Mouse (Mus musculus): ENCODE data around the gene Fam49a. TPM values are rescaled to one million over a fixed set of nuclear protein-coding genes. Genes with fewer than 3 reads are reported as not detected.
"Not testable (repeated sequence)": the region's sequence is repeated elsewhere in the genome, so short reads cannot be mapped to it uniquely, and the experiment has no call there.

Fam49a gene
- total RNA-seq (2021) = 10 to 100 TPM; 12.0 to 12.5 TPM
- long read RNA-seq, experiment 1, transcript Fam49a-201 (12 exons, 1,771 nt) = major isoform, 5 of 10 reads
- long read RNA-seq, experiment 1, partial matches to known transcripts = 3 of 10 reads
- long read RNA-seq, experiment 1, other reads (novel, unspliced or antisense) = 2 of 10 reads
- long read RNA-seq, experiment 2, full-length matches to known transcripts = 6 of 9 reads
- long read RNA-seq, experiment 2, partial matches to known transcripts = 2 of 9 reads
- long read RNA-seq, experiment 2, other reads (novel, unspliced or antisense) = 1 of 9 reads

DNA sequence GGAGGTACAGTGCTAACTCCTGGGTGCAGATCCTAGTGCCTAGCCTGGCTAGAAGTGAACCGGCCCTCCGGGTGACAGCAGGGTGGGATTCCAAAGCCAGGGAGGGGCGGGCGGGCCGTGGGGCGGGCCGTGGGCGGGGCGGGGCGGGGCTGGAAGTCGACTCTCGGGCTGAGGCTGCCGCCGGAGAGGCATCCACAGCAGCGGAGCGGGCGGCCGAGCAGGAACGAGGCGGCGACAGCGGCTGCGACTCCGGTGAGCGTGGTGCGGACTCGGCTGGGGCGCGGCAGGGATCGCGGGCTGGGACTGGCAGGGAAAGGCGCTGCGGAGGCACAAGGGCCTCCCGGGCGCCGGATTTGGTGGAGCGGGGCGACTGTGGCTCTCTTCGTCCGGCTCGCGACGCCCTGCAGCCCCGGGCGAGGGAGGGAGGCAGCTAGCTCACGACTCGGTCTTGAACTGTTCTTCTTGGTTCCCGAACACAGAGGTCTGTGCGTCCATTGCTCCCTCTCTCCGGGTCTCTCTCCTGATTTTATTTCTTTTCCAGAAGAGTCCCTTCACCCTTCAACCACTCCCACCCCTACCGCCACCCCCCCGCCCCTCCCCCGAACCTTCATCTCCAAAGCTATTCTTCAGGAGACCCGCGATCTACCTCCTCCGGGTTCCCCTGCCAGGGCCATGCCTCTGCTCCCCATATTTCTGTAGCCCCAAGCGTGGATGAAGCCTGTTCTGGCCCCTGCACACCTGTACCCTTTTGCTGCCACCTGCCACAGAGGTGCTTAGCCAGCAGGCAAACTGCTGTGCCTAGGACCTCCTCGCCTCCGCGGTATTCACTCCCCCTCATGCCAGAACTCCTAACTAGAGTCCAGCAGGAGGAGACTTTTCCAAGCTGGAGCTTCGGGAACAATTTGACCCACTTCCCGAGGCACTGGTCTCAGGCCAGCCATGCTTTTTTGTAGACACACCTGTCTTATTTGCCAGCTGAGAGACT is at the start of gene Fam49a:
Gene Fam49a (plus strand): TSS at position 153 of the 985 bp plus-strand sequence.
- peak; percentile 80 for DNase-seq

- DNase-seq = no peak
These were observed 48.4 kb upstream of the Fam49a start for GRCm38 (mm10) chr12:12213536-12213935.

GRCm38 (mm10) chr12:12218947-12219346 is 43.0 kb upstream of the Fam49a start:
- DNase-seq = no peak

DNA sequence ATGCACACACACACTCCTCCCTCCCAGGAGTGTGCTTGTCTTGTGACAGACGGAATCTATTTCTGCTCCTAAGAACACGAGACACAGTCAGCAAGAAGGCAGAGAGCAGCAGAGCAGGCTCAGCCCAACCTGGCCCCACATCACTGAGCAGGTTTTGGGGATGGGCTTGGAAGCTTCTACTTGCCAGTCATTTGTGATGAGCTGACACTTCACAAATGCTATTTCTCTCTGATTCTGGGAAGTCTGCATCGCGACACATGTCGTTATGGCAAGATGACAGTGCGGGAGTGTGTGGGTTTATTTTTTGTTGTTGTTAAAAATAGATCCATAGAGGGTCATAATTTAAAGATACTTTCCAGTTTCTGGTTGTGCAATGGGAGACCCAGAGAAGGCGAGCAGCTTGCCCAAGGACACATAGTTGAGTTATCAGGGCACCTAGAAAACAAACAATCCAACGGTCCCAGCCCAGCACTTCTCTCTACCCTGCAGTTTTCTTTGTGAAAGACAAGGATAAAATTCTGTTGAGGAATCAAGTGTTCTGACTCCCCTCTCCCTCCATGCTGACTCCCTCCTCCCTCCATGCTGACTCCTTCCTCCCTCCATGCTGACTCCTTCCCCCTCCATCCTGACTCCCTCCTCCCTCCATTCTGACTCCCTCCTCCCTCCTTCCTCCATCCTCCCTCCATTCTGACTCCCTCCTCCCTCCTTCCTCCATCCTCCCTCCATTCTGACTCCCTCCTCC is 41.0 kb upstream of the Fam49a start:
- DNase-seq = no peak

DNA sequence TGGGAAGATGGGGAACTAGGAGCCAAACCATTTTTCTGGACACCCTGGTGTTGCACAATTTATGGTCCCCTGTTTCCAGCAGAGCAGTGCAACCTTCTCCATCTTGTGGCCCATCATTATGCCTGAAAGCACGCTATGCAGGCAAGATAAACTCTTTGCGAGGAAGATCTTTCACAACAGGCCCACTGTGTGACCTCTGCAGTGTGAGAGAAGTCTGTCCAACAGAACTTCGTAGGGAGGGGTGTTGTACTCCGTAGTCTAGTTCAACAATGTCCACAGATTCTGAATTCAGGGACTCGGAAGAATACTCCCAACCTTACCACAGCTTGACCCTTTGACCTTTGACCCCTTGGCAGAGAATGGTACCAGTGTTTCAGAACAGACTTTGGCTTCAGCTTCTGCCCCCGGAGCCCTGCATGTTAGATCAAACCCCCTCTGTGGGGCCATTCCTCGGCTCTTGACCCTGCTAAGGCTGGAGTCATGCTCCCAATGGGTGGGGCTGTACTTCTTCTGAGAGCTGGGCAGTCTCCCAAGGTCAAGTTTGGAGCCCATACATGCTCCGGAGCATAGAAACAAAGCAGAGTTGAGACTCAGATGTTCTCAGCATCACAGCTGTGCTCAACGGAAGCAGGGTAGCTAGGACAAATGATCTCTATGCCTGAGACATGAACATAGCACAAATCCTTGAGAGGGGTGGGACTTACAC is 39.2 kb upstream of the Fam49a start:
- peak; percentile 16 for DNase-seq

DNA sequence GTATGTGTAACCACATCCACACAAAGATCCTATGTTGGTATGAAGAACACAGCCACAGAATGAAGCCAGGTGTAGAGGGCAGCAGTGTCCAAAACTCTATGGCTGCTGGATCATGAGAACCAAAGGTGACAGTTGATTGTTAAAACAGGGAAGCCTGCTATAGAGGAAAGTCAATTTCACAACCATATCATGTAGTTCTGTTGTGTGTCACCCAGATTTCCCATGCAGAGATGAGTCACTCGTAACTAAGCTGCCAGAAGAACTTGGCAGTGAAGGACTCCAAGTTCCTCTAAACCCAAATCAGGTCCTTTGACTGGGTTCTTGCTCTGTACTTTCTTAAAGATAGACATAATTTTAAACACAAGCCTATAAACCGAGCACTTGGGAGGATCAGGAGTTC is 38.6 kb upstream of the Fam49a start:
- DNase-seq = no peak

DNA sequence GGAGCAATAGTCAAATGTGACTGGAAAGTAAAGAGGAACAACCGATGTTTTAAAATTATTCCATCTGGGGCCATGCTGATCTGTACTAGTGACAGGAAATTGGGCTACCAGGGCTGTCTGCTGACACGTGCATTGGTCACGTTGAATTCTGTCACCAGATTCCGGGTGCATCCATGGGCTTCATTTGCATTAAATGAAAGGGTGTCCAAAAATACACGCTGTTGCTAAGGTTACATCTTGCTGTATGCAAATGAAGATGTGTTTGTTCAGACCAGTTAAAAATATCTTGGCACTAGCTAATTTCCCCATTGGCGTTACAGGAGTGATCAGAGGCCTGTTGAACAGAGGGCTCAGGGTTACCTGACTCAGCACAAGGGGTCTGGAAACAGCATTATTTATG is 36.2 kb upstream of the Fam49a start:
- DNase-seq = no peak

DNA sequence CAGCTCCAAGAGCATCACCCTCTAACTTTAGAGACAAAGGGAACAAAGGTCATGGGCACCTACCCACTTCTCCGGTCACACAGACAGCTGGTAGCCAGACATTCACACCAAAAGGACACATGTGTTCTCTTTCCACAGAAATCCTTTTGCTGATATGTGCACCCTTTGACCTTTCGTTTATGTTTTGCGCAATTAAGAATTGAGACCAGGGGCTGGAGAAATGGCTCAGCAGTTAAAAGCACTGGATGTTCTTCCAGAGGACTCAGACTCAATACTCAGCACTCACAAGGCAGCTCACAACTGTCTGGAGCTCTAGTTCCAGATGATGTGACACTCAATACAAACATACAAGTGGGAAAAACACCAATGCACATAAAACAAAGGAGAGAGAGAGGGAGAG is 34.3 kb upstream of the Fam49a start:
- no peak for DNase-seq

DNA sequence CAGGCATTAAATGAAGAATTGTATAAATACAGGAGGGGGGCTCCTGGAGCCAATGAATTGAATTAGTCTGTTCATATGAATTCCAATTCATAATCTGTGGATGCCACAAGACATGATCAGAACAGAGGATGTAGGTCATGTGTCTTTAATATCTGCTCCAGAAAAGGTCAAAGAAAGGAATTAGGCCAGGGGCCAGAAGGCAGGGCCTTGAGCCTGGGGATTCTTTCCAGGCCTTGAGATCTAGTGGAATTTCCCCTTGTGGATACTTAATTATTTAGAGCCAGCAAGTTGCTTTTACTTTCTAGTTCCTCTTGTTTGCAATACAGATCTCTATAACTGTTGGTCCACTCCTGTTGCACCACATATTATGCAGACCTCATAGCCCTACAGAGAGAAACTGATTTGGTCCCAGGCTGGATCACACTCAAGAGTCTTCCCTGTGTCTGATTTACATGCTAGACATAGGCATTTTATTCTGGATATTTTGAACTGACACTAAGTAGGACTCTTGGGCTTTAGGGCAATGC is 31.8 kb upstream of the Fam49a start:
- no peak for DNase-seq

- no peak for DNase-seq
These were observed 29.8 kb upstream of the Fam49a start for GRCm38 (mm10) chr12:12232097-12232496.

DNA sequence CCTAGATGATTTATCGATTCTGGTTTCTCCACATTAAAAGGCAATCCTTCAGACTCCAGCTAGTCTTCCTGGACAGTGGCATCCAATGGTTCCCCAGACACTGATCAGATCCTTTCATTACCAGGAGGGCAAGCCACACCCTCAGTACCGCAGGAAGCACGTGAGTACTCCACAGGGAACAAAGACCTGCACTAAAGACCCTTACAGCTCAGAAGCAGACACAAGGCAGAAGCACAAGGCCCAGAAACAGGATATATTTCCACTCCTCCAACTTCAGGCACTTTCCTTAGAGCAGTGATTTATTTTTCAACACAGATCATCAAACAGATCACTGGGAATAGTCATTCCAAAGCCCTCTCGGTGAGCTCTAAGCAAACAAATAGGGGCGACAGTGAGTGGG is 25.0 kb upstream of the Fam49a start:
- no peak for DNase-seq

- no peak for DNase-seq
These were observed 22.4 kb upstream of the Fam49a start for GRCm38 (mm10) chr12:12239502-12239901.

- no peak for DNase-seq
These were observed 18.8 kb upstream of the Fam49a start for GRCm38 (mm10) chr12:12243148-12243547.

DNA sequence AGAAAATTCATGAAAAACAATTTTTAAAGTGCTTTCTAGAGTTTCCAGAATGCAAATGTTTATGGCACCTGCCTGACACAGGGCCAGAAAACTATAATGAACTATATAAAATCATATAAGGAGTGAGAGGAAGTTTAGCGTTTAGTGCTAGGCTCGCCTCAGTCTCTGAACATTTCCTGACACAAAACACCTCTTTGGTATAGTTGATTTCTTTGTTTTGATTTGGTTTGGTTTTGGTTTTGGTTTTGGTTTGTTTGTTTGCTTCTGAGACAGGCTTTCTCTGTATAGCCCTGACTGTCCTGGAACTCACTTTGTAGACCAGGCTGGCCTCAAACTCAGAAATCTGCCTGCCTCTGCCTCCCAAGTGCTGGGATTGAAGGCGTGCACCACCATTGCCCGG is 14.9 kb upstream of the Fam49a start:
- not testable (repeated sequence) for DNase-seq

DNA sequence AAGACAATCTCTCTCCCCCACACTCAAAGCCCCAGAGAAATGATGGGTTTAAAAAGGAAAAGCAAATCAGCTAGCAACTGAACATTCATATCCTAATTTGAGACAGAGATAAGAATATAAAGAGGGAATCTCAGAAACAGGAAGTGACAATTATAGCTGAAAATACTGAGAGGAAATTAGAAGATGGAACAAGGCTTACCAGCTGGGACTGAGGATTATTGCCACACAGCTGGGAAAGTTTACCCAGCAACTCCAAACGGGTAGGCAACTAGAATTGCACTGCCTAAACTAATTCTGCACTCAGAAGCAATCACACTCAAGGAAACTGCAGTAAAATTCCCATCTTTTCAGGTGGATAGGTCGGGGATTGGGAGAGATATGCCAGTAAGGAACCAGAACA is 12.4 kb upstream of the Fam49a start:
- DNase-seq = no peak

DNA sequence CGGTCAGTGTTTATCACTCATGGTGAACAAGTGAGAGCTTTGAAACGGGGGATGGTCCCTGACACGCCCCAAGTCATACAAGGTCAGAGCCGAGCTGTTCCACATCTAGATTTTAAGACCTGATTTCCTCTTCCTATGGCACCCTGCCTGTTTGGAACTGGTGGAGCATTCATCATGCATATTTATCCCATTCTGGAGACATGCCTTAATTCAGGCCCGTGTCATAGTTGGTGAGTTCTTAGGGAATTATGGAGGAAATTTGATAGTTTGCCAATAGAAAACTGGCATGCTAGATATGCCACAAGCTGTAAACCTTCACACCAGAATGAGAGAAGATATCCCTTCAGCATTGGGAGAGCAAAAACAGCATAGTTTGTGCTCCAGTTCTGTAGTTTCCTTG is 8.4 kb upstream of the Fam49a start:
- DNase-seq = no peak

DNA sequence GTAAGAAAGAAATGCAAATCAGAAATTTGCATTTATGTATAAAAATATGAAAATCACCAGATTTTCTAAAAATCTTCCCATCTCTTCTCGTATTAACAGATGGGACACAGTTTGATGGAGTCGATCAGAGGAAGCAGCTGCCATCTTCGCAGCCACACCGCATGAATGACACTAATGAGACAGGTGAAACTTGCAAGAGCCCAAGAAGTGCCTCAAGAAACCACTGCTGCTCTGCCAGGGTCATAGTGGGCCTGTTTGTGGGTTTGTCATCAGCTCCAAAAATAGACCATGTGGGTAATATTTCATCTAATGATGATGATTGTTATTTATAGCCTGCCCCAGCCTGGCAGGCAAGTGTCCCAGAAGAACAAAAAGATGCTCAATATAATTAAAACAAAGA is 7.8 kb upstream of the Fam49a start:
- DNase-seq = no peak

GRCm38 (mm10) chr12:12260979-12261960 is 669 bp upstream of the Fam49a start:
- no peak for DNase-seq

GRCm38 (mm10) chr12:12263371-12263791 is 1.4 kb downstream of the Fam49a start:
- DNase-seq = no peak

GRCm38 (mm10) chr12:12264151-12264550 is 2.2 kb downstream of the Fam49a start:
- no peak for DNase-seq

Data from gastrocnemius, postnatal 10 days (tissue).